Mouse (Mus musculus): Measurements from ENCODE around the gene Acpp.

The Acpp gene

GRCm38 (mm10) chr9:104247307-104247987 is 90.1 kb downstream of the Acpp start:
- DNase-seq = no peak

- peak; percentile 65 for DNase-seq
These were observed 93.6 kb downstream of the Acpp start for GRCm38 (mm10) chr9:104243799-104244466.

- no peak for DNase-seq
These were observed 97.4 kb downstream of the Acpp start for GRCm38 (mm10) chr9:104240146-104240545.

- no peak for DNase-seq
These were observed 98.5 kb downstream of the Acpp start for GRCm38 (mm10) chr9:104239076-104239475.

Measured in thymus, postnatal 14 days (tissue).